Mouse (Mus musculus): ENCODE measurements at regions not wholly inside any gene's neighbourhood (a gene's known extent, or its start where the extent isn't known, plus 50 kb on each side); places are given as distances from the start of the nearest gene placed in this dataset.
A peak's percentile ranks its signal among the peaks of the same experiment; 100 is the strongest.

GRCm38 (mm10) chr5:64401737-64402136 lies 245.6 kb downstream of the Tbc1d1 start:
- no peak for DNase-seq

GRCm38 (mm10) chr5:64403077-64403981 lies 247.2 kb downstream of the Tbc1d1 start:
- DNase-seq, result no peak

- DNase-seq, result no peak
Measured at GRCm38 (mm10) chr5:64403982-64404345, 247.9 kb downstream of the Tbc1d1 start.

GRCm38 (mm10) chr5:64404512-64404911 lies 248.4 kb downstream of the Tbc1d1 start:
- DNase-seq, result no peak

GRCm38 (mm10) chr5:64408938-64409337 lies 252.8 kb downstream of the Tbc1d1 start:
- no peak for DNase-seq

- peak; percentile 49 to 58 for DNase-seq
Measured at GRCm38 (mm10) chr5:64410621-64411020, 254.5 kb downstream of the Tbc1d1 start.

- DNase-seq, result no peak
Measured at GRCm38 (mm10) chr5:64414519-64414918, 258.4 kb downstream of the Tbc1d1 start.

- no peak for DNase-seq
Measured at GRCm38 (mm10) chr5:64419395-64419794, 263.3 kb downstream of the Tbc1d1 start.

GRCm38 (mm10) chr5:64422787-64423587 lies 266.9 kb downstream of the Tbc1d1 start:
- DNase-seq, result peak; percentile 43 to 64

GRCm38 (mm10) chr5:64428822-64429221 lies 272.7 kb downstream of the Tbc1d1 start:
- DNase-seq, result peak in 1 of 2 experiments; percentile 17

- no peak for DNase-seq
Measured at GRCm38 (mm10) chr5:64430501-64430900, 274.4 kb downstream of the Tbc1d1 start.

- DNase-seq, result peak in 1 of 2 experiments; percentile 10
Measured at GRCm38 (mm10) chr5:64431624-64432023, 275.5 kb downstream of the Tbc1d1 start.

- DNase-seq, result no peak
Measured at GRCm38 (mm10) chr5:64433786-64434185, 277.7 kb downstream of the Tbc1d1 start.

- no peak for DNase-seq
Measured at GRCm38 (mm10) chr5:64435491-64435890, 279.4 kb downstream of the Tbc1d1 start.

- DNase-seq, result no peak
Measured at GRCm38 (mm10) chr5:64435958-64436357, 279.9 kb downstream of the Tbc1d1 start.

GRCm38 (mm10) chr5:64437720-64438119 lies 281.6 kb downstream of the Tbc1d1 start:
- DNase-seq, result no peak

- DNase-seq, result peak in 1 of 2 experiments; percentile 30
Measured at GRCm38 (mm10) chr5:64438446-64439134, 282.5 kb downstream of the Tbc1d1 start.

- no peak for DNase-seq
Measured at GRCm38 (mm10) chr5:64447847-64448246, 291.7 kb downstream of the Tbc1d1 start.

GRCm38 (mm10) chr5:64452668-64453334 lies 296.7 kb downstream of the Tbc1d1 start:
- no peak for DNase-seq

- DNase-seq, result no peak
Measured at GRCm38 (mm10) chr5:64459807-64460206, 303.7 kb downstream of the Tbc1d1 start.

- no peak for DNase-seq
Measured at GRCm38 (mm10) chr5:64460891-64461290, 304.8 kb downstream of the Tbc1d1 start.

GRCm38 (mm10) chr5:64461592-64461991 lies 305.5 kb downstream of the Tbc1d1 start:
- DNase-seq, result no peak

- no peak for DNase-seq
Measured at GRCm38 (mm10) chr5:64462411-64462810, 306.3 kb downstream of the Tbc1d1 start.
